Mouse (Mus musculus) liver, embryonic 15.5 days (tissue): Measurements from ENCODE around the gene Iqck. TPM values are rescaled to one million over a fixed set of nuclear protein-coding genes. Genes with fewer than 3 reads are reported as not detected.

ENCODE experiments used
- ATAC-seq: fragments of 200-750 bp; cut with Nextera tagmentation; 2 replicates; pipeline ENCODE4 v1.8.0; 2017; ENCODE audit warnings: moderate number of reproducible peaks, mild to moderate bottlenecking, moderate library complexity; ENCODE audit not compliant: insufficient read depth
- H3K27ac ChIP-seq: fragments of 300-500 bp; sonication (generic); replicated peaks from 2 replicates; pipeline ENCODE4 v1.5.1; 2015; ENCODE audit warnings: mild to moderate bottlenecking, inconsistent platforms
- H3K27me3 ChIP-seq: fragments of 300-500 bp; sonication (generic); 2 replicates; pipeline ENCODE4 v1.6.1; 2015; ENCODE audit warnings: mild to moderate bottlenecking, inconsistent platforms
- H3K36me3 ChIP-seq: fragments of 300-500 bp; sonication (generic); replicated peaks from 2 replicates; pipeline ENCODE4 v1.6.1; 2015; ENCODE audit warnings: moderate library complexity, mild to moderate bottlenecking, inconsistent platforms
- H3K4me1 ChIP-seq: fragments of 300-500 bp; sonication (generic); replicated peaks from 2 replicates; pipeline ENCODE4 v1.6.1; 2015; ENCODE audit warnings: inconsistent platforms
- H3K4me2 ChIP-seq: fragments of 300-500 bp; sonication (generic); 2 replicates; pipeline ENCODE4 v1.6.1; 2015; ENCODE audit warnings: moderate library complexity, mild to moderate bottlenecking, inconsistent platforms
- H3K4me3 ChIP-seq: fragments of 300-500 bp; sonication (generic); replicated peaks from 2 replicates; pipeline ENCODE4 v1.5.1; 2015; ENCODE audit warnings: mild to moderate bottlenecking, inconsistent platforms
- H3K9ac ChIP-seq: fragments of 300-500 bp; sonication (generic); 2 replicates; pipeline ENCODE4 v1.6.1; 2015; ENCODE audit warnings: moderate library complexity, mild to moderate bottlenecking, inconsistent platforms
- H3K9me3 ChIP-seq: fragments of 300-500 bp; sonication (generic); replicated peaks from 2 replicates; pipeline ENCODE4 v1.6.1; 2016; ENCODE audit warnings: inconsistent platforms
- WGBS: fragments of 180-500 bp; shearing (Covaris S2); methylation state at CpG from one replicate; pipeline ENCODE4 v1.1.7; 2015; ENCODE audit warnings: mixed read lengths; ENCODE audit not compliant: insufficient replicate concordance; 5-methylcytosine and 5-hydroxymethylcytosine counted together
- polyA plus RNA-seq: library from polyadenylated mRNA; unstranded; fragments of >200 nt; fragmentation: Nextera tagmentation; extraction: Ambion mirVana; gene quantifications from 2 replicates; pipeline ENCODE4 v1.2.1, GENCODE M21; 2015

Gene Iqck
- polyA plus RNA-seq, 1 experiment from 2014 or later, result 0.22 TPM

DNA sequence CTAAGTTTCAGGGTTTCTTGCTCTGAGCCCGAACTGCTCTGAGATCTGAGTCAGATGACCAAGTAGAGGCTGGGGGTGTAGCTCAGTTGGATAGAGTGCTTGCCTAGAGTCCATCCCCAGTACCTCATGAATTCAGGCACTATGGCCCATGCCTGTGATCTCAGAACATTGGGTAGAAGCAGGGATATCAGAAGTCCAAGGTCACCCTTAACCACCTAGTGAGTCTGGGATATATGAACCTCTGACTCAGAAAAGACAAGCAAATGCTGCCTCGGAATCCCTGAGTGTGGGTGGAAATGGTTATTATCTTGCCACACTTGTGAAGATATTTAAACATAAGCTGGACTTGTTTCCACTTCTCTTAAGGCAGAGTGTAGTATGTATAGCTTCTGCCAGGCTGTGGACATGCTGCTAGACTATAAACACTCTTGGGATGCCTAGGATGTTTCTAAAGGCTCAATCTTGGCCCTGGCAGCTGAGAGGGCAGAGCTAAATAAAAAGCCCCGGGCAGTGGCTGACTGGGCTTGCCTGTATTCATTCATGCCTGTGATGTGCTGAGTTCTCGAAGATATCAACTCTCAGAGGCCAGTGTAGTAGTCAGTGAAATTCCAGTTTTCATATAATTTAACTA, 101.2 kb downstream of the Iqck start:
- no peaks in the 10 kb centered on the region for H3K36me3 ChIP-seq
- H3K4me2 ChIP-seq, result no peak overlapping the region
- no peaks in the 10 kb centered on the region for H3K4me1 ChIP-seq
- H3K4me3 ChIP-seq, result no peak overlapping the region
- WGBS, result 46% methylated on average over 4 of the region's 4 CpGs
- ATAC-seq, result no peak
- no peak overlapping the region for H3K9ac ChIP-seq
- no peaks in the 10 kb centered on the region for H3K27me3 ChIP-seq
- H3K27ac ChIP-seq, result no peak overlapping the region
- H3K9me3 ChIP-seq, result no peaks in the 10 kb centered on the region

DNA sequence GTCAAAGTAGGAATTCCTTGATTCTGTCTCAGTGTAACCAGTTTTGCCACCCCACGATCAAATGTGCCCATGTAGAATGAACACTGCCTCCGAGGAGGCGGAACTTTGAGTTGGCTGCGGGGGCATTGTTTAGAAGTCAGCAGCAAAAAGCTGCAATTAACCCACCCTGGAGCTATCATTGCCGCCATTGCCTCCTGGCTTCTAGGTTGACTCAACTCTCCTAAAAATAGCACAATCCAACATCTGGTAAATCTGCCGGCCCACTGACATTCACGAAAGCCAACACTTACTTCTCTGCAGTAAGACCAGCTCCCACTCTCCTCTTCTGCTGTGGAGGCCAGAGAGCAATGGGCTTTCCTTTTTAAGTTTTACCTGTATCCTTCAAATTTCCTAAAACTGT, 103.7 kb downstream of the Iqck start:
- Histone ChIP-seq H3K9me3 (no peaks in the 10 kb centered on the region), H3K27me3 (no peaks in the 10 kb centered on the region), H3K4me2 (no peak overlapping the region), H3K9ac (no peak overlapping the region), H3K4me1 (no peaks in the 10 kb centered on the region), H3K27ac (no peak overlapping the region), H3K36me3 (no peaks in the 10 kb centered on the region), H3K4me3 (no peak overlapping the region)
- 49% methylated on average over 7 of the region's 7 CpGs for WGBS
- no peak for ATAC-seq

DNA sequence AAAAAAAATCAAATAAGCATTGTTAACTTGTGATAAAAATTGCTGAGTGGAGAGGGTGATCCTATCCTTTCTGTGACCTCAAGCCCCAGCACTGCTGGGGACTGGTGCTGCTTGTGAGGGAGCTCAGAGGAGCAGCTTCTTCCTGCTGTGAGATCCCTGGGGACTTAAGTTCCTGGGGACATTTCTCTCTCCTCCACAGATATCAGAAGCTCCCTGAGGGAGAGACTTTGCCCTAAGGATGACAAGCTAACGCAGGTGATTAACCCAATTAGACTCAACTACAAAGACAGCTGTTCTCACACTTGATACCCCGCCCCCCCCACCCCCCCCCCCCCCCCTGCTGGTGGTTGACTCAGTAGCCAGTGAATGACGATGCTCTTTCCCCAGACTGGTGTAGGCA, 109.2 kb downstream of the Iqck start:
- no peak overlapping the region for H3K4me3 ChIP-seq
- no peak overlapping the region for H3K4me2 ChIP-seq
- no peak overlapping the region for H3K27ac ChIP-seq
- ATAC-seq, result no peak
- no peaks in the 10 kb centered on the region for H3K36me3 ChIP-seq
- H3K9me3 ChIP-seq, result no peaks in the 10 kb centered on the region
- WGBS, result 5% methylated on average over 3 of the region's 3 CpGs
- H3K4me1 ChIP-seq, result no peaks in the 10 kb centered on the region
- H3K9ac ChIP-seq, result no peak overlapping the region
- no peaks in the 10 kb centered on the region for H3K27me3 ChIP-seq

DNA sequence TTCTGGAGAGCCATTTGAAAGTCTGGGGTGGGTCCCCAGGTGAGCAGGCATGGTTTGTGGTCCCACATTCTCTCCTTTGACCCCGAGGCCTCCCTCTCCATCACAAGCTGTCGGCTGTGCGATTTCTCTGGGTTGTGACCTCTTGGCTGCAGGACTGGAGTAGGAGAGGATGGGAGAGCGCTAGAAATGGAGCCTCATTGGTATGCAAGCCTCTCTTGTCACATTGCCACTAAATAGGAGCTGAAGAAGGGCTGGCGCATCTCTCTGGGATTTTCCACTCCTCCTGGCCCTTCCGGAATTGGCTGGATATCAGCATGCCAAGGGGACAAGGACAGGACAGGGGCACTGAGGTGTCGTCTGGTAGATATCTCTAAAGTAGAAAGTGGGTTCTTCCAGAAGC, 109.6 kb downstream of the Iqck start:
- Histone ChIP-seq H3K9ac (no peak overlapping the region), H3K27me3 (no peaks in the 10 kb centered on the region), H3K4me3 (no peak overlapping the region), H3K36me3 (no peaks in the 10 kb centered on the region), H3K9me3 (no peaks in the 10 kb centered on the region), H3K4me1 (no peaks in the 10 kb centered on the region), H3K27ac (no peak overlapping the region), H3K4me2 (no peak overlapping the region)
- 35% methylated on average over 7 of the region's 7 CpGs for WGBS
- ATAC-seq, result no peak

DNA sequence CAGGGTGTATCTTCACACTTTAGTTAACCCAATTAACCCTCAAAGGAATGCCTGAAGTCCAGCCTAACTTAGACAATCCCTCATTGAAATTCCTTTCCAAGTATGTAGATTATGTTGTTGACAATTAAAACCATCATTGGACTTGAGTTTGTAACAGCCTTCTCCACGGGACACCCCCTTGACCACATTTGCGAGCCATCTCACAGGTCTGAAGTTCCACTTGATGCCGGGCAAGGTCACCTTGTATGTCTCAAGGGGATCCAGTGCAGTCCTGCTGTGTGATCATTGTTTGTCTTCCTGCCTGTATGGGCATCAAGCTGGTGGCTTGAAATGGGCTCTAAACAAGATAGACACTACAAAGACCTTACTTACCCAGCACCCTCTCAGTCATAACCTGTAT, 113.3 kb downstream of the Iqck start:
- Histone ChIP-seq H3K4me3 (no peak overlapping the region), H3K27me3 (no peaks in the 10 kb centered on the region), H3K27ac (no peak overlapping the region), H3K4me1 (no peaks in the 10 kb centered on the region), H3K9me3 (no peaks in the 10 kb centered on the region), H3K4me2 (no peak overlapping the region), H3K36me3 (no peaks in the 10 kb centered on the region), H3K9ac (no peak overlapping the region)
- 68% methylated on average over 3 of the region's 3 CpGs for WGBS
- no peak for ATAC-seq

DNA sequence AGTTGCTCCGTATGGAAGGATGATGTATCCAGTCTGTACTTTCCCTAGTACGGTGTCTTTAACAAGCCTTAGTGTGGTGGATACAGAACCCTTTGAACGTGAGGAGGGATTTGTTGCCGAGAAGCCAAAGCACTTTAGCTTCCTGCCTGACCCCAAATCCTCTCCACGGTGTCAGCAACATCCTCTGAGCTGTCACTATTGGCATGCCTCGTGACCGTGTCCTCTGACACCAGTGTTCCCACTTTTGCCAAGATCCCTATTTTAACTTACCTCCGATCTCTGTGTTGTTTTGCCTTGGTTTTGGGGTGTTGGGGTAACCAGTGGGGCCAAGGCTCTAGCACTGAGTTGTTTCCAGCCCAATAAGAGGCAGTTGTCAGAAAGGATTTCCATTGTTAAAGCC, 115.9 kb downstream of the Iqck start:
- H3K4me3 ChIP-seq, result no peak overlapping the region
- H3K4me1 ChIP-seq, result no peaks in the 10 kb centered on the region
- H3K27me3 ChIP-seq, result no peaks in the 10 kb centered on the region
- ATAC-seq, result no peak
- no peaks in the 10 kb centered on the region for H3K9me3 ChIP-seq
- 66% methylated on average over 8 of the region's 8 CpGs for WGBS
- H3K27ac ChIP-seq, result no peak overlapping the region
- no peak overlapping the region for H3K9ac ChIP-seq
- H3K36me3 ChIP-seq, result no peaks in the 10 kb centered on the region
- no peak overlapping the region for H3K4me2 ChIP-seq

DNA sequence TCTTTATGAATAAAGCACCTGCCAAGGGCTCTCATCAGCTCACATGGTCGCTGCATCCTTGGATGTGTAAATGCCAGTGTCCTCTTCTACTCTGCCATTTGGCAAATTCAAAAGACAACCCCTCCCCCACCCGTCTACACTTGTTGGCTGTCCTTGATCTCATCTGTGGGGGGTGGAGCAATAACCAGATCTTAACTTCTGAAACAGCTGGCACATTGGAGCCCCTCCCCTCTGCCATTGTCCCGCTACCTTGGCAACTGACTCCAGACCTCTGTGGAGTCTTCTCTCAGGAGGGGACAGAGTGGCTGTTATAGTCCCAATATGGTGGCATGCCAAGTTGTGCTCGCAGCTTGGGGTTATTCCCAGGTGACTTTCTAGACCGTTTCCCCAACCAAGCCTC, 116.8 kb downstream of the Iqck start:
- ATAC-seq, result no peak
- Histone ChIP-seq H3K4me1 (no peaks in the 10 kb centered on the region), H3K4me3 (no peak overlapping the region), H3K36me3 (no peaks in the 10 kb centered on the region), H3K4me2 (no peak overlapping the region), H3K9ac (no peak overlapping the region), H3K9me3 (no peaks in the 10 kb centered on the region), H3K27me3 (no peaks in the 10 kb centered on the region), H3K27ac (no peak overlapping the region)
- WGBS, result 62% methylated on average over 5 of the region's 5 CpGs

DNA sequence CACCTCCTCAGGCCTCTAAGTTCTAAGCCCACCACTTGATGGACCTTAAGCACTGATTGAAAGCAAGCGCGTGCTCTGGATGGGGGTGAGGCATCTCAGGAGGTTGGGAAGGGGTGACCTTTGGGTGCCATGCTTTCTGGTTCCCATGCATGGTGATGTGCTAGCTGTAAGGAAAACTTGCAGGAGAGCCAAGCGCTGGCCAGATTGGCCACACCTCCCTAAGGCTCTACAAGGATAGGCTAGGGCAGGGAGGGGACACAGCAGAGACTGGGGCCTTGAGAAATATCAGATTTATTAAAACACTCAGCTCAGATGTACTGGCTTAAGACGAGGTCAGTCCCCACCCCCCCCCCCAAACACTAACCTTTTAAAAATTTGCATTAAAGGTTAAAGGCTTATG, 117.8 kb downstream of the Iqck start:
- Histone ChIP-seq H3K4me1 (no peaks in the 10 kb centered on the region), H3K9me3 (no peaks in the 10 kb centered on the region), H3K27ac (no peak overlapping the region), H3K4me3 (no peak overlapping the region), H3K27me3 (no peaks in the 10 kb centered on the region), H3K9ac (no peak overlapping the region), H3K4me2 (no peak overlapping the region), H3K36me3 (no peaks in the 10 kb centered on the region)
- 70% methylated on average over 4 of the region's 4 CpGs for WGBS
- ATAC-seq, result no peak

DNA sequence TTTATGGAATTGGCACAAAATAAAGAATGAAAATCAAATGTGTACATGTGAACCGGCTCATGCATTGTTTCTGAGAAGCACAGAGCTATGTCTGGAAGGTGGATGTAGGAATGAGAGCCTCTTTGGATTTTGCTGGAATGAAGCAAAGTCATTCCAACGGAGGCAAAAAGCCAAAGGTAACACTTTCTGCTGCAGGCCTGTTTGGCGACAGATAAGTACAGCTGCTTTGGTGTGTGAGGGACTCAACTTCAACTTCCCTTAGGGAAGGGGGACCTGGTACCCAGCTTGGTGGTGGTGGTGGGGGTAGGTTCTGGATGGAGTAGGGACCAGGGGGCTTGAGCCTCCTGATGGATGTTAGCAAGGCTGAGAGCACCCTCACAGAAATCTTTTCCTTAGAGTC, 120.3 kb downstream of the Iqck start:
- Histone ChIP-seq H3K27me3 (no peaks in the 10 kb centered on the region), H3K9me3 (no peaks in the 10 kb centered on the region), H3K9ac (no peak overlapping the region), H3K4me2 (no peak overlapping the region), H3K36me3 (no peaks in the 10 kb centered on the region), H3K4me3 (no peak overlapping the region), H3K27ac (no peak overlapping the region), H3K4me1 (no peaks in the 10 kb centered on the region)
- 51% methylated on average over 3 of the region's 3 CpGs for WGBS
- ATAC-seq, result no peak

DNA sequence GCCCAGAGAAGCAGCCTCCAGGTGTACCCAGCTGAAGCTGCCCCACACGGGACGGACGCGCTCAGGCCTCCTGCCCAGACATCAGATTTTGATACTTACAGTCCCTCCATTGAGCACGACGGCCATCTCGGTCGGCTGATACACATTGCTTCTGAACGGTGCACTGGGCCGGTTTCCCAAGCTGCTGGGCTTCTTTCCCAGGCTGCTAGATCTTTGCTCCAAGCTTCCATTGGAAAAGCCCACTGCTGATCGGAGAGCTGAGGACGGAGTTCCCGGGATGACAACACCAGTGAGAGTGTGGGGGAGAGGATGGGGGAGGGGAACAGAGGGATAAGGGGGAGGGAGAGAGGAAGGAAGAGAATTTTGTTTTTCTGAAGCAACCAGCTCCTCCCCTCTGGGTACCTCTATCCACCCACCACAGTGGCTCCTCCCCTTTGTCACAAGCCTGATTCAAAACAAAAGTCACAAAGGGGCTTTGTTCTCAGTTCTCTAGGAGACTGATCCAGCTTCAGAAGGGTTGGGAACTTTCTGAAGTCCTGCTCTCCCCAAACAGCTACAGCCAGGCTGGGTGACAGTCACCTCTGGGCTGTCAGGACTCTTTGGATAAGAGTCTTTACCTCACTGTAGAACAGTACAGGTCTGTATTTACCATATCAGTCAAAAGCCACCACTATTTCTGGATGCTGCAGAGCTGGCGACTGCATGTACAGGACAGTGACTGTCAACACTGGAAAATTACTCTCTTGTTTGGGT, 121.0 kb downstream of the Iqck start:
- H3K4me3 ChIP-seq, result no peak overlapping the region

DNA sequence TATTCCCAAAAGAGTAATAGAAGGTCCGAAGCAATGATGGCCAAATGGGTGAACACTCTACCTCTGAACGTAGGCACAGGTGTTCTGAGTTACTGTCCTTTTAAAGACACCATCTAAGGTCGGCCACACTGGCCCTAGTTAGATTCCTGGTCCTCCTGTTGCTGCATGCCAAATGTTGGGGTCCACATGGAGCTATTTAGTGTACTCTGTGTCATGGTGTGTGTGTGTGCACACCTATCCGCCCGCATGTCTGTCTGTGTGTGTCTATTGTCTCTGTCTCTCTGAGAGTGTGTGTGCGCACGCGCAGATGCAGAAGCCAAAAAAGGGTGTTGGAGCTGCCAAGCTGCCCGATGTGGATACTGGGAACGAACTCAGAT, 121.6 kb downstream of the Iqck start:
- 70% methylated on average over 10 of the region's 10 CpGs for WGBS
- no peak overlapping the region for H3K4me3 ChIP-seq
- no peaks in the 10 kb centered on the region for H3K4me1 ChIP-seq
- H3K9me3 ChIP-seq, result no peaks in the 10 kb centered on the region
- H3K9ac ChIP-seq, result no peak overlapping the region
- no peak overlapping the region for H3K4me2 ChIP-seq
- no peaks in the 10 kb centered on the region for H3K27me3 ChIP-seq
- no peak for ATAC-seq
- H3K36me3 ChIP-seq, result no peaks in the 10 kb centered on the region
- H3K27ac ChIP-seq, result no peak overlapping the region

More for the DNA sequence above, 121.0 kb downstream of the Iqck start:
- H3K4me2 ChIP-seq, result no peak overlapping the region
- H3K9ac ChIP-seq, result no peak overlapping the region
- H3K4me1 ChIP-seq, result no peaks in the 10 kb centered on the region
- no peaks in the 10 kb centered on the region for H3K36me3 ChIP-seq
- H3K27ac ChIP-seq, result no peak overlapping the region
- H3K27me3 ChIP-seq, result no peaks in the 10 kb centered on the region
- 34% methylated on average over 14 of the region's 14 CpGs for WGBS
- no peaks in the 10 kb centered on the region for H3K9me3 ChIP-seq
- ATAC-seq, result no peak

DNA sequence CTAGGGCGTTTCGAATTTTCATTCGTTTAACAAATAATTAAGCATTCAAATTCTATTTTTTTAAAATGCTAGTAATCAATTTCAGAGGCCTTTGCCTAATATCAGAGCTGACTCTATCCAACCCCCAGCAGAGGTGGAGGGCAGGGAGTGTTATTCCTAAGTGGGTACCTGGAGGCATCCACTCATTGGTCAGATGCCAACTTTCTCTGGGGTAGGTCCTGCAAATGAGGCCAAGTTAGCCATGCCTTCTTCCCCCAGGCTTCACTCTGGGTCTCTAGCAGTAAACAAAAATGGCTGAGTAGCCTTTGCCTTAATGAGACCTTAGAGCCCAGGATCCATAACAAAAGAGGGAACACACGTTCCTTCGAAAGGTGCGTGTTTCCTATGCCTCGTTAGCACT, 123.6 kb downstream of the Iqck start:
- H3K27ac ChIP-seq, result no peak overlapping the region
- no peaks in the 10 kb centered on the region for H3K4me1 ChIP-seq
- H3K36me3 ChIP-seq, result no peaks in the 10 kb centered on the region
- 72% methylated on average over 7 of the region's 7 CpGs for WGBS
- H3K9me3 ChIP-seq, result no peaks in the 10 kb centered on the region
- no peak overlapping the region for H3K4me2 ChIP-seq
- no peak for ATAC-seq
- H3K9ac ChIP-seq, result no peak overlapping the region
- H3K4me3 ChIP-seq, result no peak overlapping the region
- no peaks in the 10 kb centered on the region for H3K27me3 ChIP-seq
